Mouse (Mus musculus): ENCODE measurements around the gene Cdk5rap3. TPM values are rescaled to one million over a fixed set of nuclear protein-coding genes. Genes with fewer than 3 reads are reported as not detected.

Gene Cdk5rap3
- total RNA-seq, 2 experiments from 2014 or later, result 21.1 to 37.3 TPM

GRCm38 (mm10) chr11:96861878-96862289 is 54.4 kb downstream of the Cdk5rap3 start:
- ATAC-seq (ENCODE audit: poor library complexity, severe bottlenecking), result peak; percentile 99

- ATAC-seq (ENCODE audit: poor library complexity, severe bottlenecking), result peak; percentile 4; the same call in 1 of the 2 replicates
Measured at GRCm38 (mm10) chr11:96861446-96861845, 54.9 kb downstream of the Cdk5rap3 start.

DNA sequence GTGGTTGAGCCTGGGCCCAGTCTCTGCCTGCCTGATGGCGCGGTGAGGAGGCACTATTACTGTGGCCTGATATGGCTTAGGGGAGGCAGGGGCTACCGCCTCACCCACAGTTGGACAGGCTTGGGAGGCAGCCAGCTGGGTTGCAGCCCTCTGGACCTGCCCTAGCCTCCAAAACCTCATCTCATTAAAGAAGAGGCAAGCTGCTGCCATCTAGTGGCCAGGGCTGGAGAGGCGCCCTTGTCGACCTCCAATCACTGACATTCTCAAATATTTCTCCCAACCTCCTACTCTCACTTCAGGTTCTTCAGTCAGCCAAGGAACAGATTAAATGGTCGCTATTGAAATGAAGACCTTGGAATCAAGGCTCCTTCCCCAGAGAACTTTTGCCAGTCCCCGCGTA is 55.7 kb downstream of the Cdk5rap3 start:
- ATAC-seq (ENCODE audit: poor library complexity, severe bottlenecking), result peak; percentile 79

- no peak for ATAC-seq (ENCODE audit: poor library complexity, severe bottlenecking)
Measured at GRCm38 (mm10) chr11:96859635-96860034, 56.7 kb downstream of the Cdk5rap3 start.

GRCm38 (mm10) chr11:96857446-96857845 is 58.9 kb downstream of the Cdk5rap3 start:
- no peak for ATAC-seq (ENCODE audit: poor library complexity, severe bottlenecking)

Other genes with a start within 250 kb of the Cdk5rap3 start
- gene Snx11, start 138.9 kb downstream of the Cdk5rap3 start, total RNA-seq (2015), result 8.3 and 10.3 TPM in 2 replicates
- gene Snx11, start 138.9 kb downstream of the Cdk5rap3 start, total RNA-seq (2017), result 25.5 and 27.4 TPM in 2 replicates
- 37.7 and 39.2 TPM in 2 replicates for gene Cbx1, start 127.4 kb downstream of the Cdk5rap3 start, total RNA-seq (2015)
- gene Cbx1, start 127.4 kb downstream of the Cdk5rap3 start, total RNA-seq (2017), result 60.2 and 60.5 TPM in 2 replicates
- gene Nfe2l1, start 86.5 kb downstream of the Cdk5rap3 start, total RNA-seq (2015), result 30.0 and 32.6 TPM in 2 replicates
- 30.2 and 31.1 TPM in 2 replicates for gene Nfe2l1, start 86.5 kb downstream of the Cdk5rap3 start, total RNA-seq (2017)
- 2.0 and 4.2 TPM in 2 replicates for gene Copz2, start 66.6 kb downstream of the Cdk5rap3 start, total RNA-seq (2015)
- gene Copz2, start 66.6 kb downstream of the Cdk5rap3 start, total RNA-seq (2017), result 0.28 and 0.92 TPM in 2 replicates
- gene Prr15l, start 11.6 kb upstream of the Cdk5rap3 start, total RNA-seq (2015), result 0.07 TPM in 1 of 2 replicates, not detected in the other
- gene Prr15l, start 11.6 kb upstream of the Cdk5rap3 start, total RNA-seq (2017), result 0.16 and 0.29 TPM in 2 replicates
- 16.8 and 19.9 TPM in 2 replicates for gene Pnpo, start 27.5 kb upstream of the Cdk5rap3 start, total RNA-seq (2015)
- gene Pnpo, start 27.5 kb upstream of the Cdk5rap3 start, total RNA-seq (2017), result 29.1 and 32.8 TPM in 2 replicates
- 45.7 and 46.6 TPM in 2 replicates for gene Sp2, start 66.5 kb upstream of the Cdk5rap3 start, total RNA-seq (2015)
- gene Sp2, start 66.5 kb upstream of the Cdk5rap3 start, total RNA-seq (2017), result 5.3 and 8.3 TPM in 2 replicates
- gene Sp6, start 96.9 kb upstream of the Cdk5rap3 start, total RNA-seq (2015), result 0.13 TPM in 1 of 2 replicates, not detected in the other
- gene Sp6, start 96.9 kb upstream of the Cdk5rap3 start, total RNA-seq (2017), result not detected in 2 replicates
- gene Scrn2, start 113.4 kb upstream of the Cdk5rap3 start, total RNA-seq (2015), result 0.48 and 1.4 TPM in 2 replicates
- gene Scrn2, start 113.4 kb upstream of the Cdk5rap3 start, total RNA-seq (2017), result 5.1 and 5.4 TPM in 2 replicates
- 0.55 and 0.80 TPM in 2 replicates for gene Lrrc46, start 124.9 kb upstream of the Cdk5rap3 start, total RNA-seq (2015)
- gene Lrrc46, start 124.9 kb upstream of the Cdk5rap3 start, total RNA-seq (2017), result not detected in 2 replicates
- gene Mrpl10, start 125.1 kb upstream of the Cdk5rap3 start, total RNA-seq (2015), result 28.4 and 28.6 TPM in 2 replicates
- 18.6 and 19.7 TPM in 2 replicates for gene Mrpl10, start 125.1 kb upstream of the Cdk5rap3 start, total RNA-seq (2017)
- gene Osbpl7, start 134.1 kb upstream of the Cdk5rap3 start, total RNA-seq (2015), result 5.3 and 6.5 TPM in 2 replicates
- 7.1 and 7.5 TPM in 2 replicates for gene Osbpl7, start 134.1 kb upstream of the Cdk5rap3 start, total RNA-seq (2017)
- 0.58 and 1.0 TPM in 2 replicates for gene Tbx21, start 198.8 kb upstream of the Cdk5rap3 start, total RNA-seq (2015)
- 1.1 and 1.3 TPM in 2 replicates for gene Tbx21, start 198.8 kb upstream of the Cdk5rap3 start, total RNA-seq (2017)
- gene Tbkbp1, start 235.0 kb upstream of the Cdk5rap3 start, total RNA-seq (2015), result 16.0 and 17.6 TPM in 2 replicates
- 13.6 and 17.2 TPM in 2 replicates for gene Tbkbp1, start 235.0 kb upstream of the Cdk5rap3 start, total RNA-seq (2017)

Measured in megakaryocyte, adult 5-6 weeks (primary cell).